Mouse (Mus musculus) retina, embryonic 14.5 days (tissue): ENCODE results near the gene Psen1.

ENCODE experiments used
- DNase-seq: peaks from one replicate; pipeline ENCODE4 v3.0.0-alpha.2; 2015; ENCODE audit warnings: low spot score

Gene Psen1

GRCm38 (mm10) chr12:83776766-83777165 is 88.8 kb downstream of the Psen1 start:
- DNase-seq = no peak

- no peak for DNase-seq
Measured at GRCm38 (mm10) chr12:83780181-83780580, 92.2 kb downstream of the Psen1 start.

- DNase-seq = no peak
Measured at GRCm38 (mm10) chr12:83781204-83781603, 93.3 kb downstream of the Psen1 start.

GRCm38 (mm10) chr12:83781640-83782278 is 93.8 kb downstream of the Psen1 start:
- no peak for DNase-seq

GRCm38 (mm10) chr12:83782669-83783068 is 94.7 kb downstream of the Psen1 start:
- DNase-seq = no peak
